Mouse (Mus musculus): ENCODE data around the gene Cbr2. TPM values are rescaled to one million over a fixed set of nuclear protein-coding genes. Genes with fewer than 3 reads are reported as not detected.

Gene Cbr2
- total RNA-seq, 2 experiments from 2014 or later: 6.4 to 14.9 TPM

- DNase-seq (ENCODE audit: low spot score in 2 of 2): peak; percentile 57 to 59
Observed at GRCm38 (mm10) chr11:120712771-120713568, 18.9 kb downstream of the Cbr2 start.

- no peak for DNase-seq (ENCODE audit: low spot score in 2 of 2)
Observed at GRCm38 (mm10) chr11:120711980-120712604, 19.8 kb downstream of the Cbr2 start.

- DNase-seq (ENCODE audit: low spot score in 2 of 2): no peak
Observed at GRCm38 (mm10) chr11:120710672-120711071, 21.2 kb downstream of the Cbr2 start.

- DNase-seq (ENCODE audit: low spot score in 2 of 2): no peak
Observed at GRCm38 (mm10) chr11:120709551-120709950, 22.4 kb downstream of the Cbr2 start.

- DNase-seq (ENCODE audit: low spot score in 2 of 2): no peak
Observed at GRCm38 (mm10) chr11:120707969-120708368, 23.9 kb downstream of the Cbr2 start.

GRCm38 (mm10) chr11:120707225-120707624 lies 24.7 kb downstream of the Cbr2 start:
- no peak for DNase-seq (ENCODE audit: low spot score in 2 of 2)

- DNase-seq (ENCODE audit: low spot score in 2 of 2): no peak
Observed at GRCm38 (mm10) chr11:120706120-120706519, 25.8 kb downstream of the Cbr2 start.

- DNase-seq (ENCODE audit: low spot score in 2 of 2): no peak
Observed at GRCm38 (mm10) chr11:120704486-120705325, 27.2 kb downstream of the Cbr2 start.

- no peak for DNase-seq (ENCODE audit: low spot score in 2 of 2)
Observed at GRCm38 (mm10) chr11:120703696-120704454, 28.0 kb downstream of the Cbr2 start.

GRCm38 (mm10) chr11:120697741-120698140 lies 34.2 kb downstream of the Cbr2 start:
- peak; percentile 47 to 56 for DNase-seq (ENCODE audit: low spot score in 2 of 2)

- DNase-seq (ENCODE audit: low spot score in 2 of 2): no peak
Observed at GRCm38 (mm10) chr11:120696568-120696967, 35.3 kb downstream of the Cbr2 start.

GRCm38 (mm10) chr11:120695641-120696040 lies 36.3 kb downstream of the Cbr2 start:
- no peak for DNase-seq (ENCODE audit: low spot score in 2 of 2)

- DNase-seq (ENCODE audit: low spot score in 2 of 2): no peak
Observed at GRCm38 (mm10) chr11:120695184-120695583, 36.7 kb downstream of the Cbr2 start.

- DNase-seq (ENCODE audit: low spot score in 2 of 2): no peak
Observed at GRCm38 (mm10) chr11:120693461-120693860, 38.5 kb downstream of the Cbr2 start.

- no peak for DNase-seq (ENCODE audit: low spot score in 2 of 2)
Observed at GRCm38 (mm10) chr11:120692471-120693011, 39.4 kb downstream of the Cbr2 start.

- no peak for DNase-seq (ENCODE audit: low spot score in 2 of 2)
Observed at GRCm38 (mm10) chr11:120689365-120689764, 42.5 kb downstream of the Cbr2 start.

- DNase-seq (ENCODE audit: low spot score in 2 of 2): no peak
Observed at GRCm38 (mm10) chr11:120686650-120687272, 45.2 kb downstream of the Cbr2 start.

GRCm38 (mm10) chr11:120684660-120685059 lies 47.3 kb downstream of the Cbr2 start:
- DNase-seq (ENCODE audit: low spot score in 2 of 2): no peak

- DNase-seq (ENCODE audit: low spot score in 2 of 2): no peak
Observed at GRCm38 (mm10) chr11:120684086-120684485, 47.8 kb downstream of the Cbr2 start.

GRCm38 (mm10) chr11:120683536-120683935 lies 48.4 kb downstream of the Cbr2 start:
- DNase-seq (ENCODE audit: low spot score in 2 of 2): no peak
